Mouse (Mus musculus): ENCODE measurements around the gene Anxa5. TPM values are rescaled to one million over a fixed set of nuclear protein-coding genes. Genes with fewer than 3 reads are reported as not detected.

Anxa5 gene
- 211 and 212 TPM in 2 replicates for polyA plus RNA-seq (2015; fragmentation: Nextera tagmentation; extraction: Ambion mirVana)

- peak within 1 kb of the TSS; percentile 57 for H3K4me3 ChIP-seq
- peaks cover 18% of the 10 kb centered on the region for H3K4me1 ChIP-seq (replicated peaks)
- H3K27ac ChIP-seq (replicated peaks) = peak within 1 kb of the TSS; percentile 68
- 1% methylated on average over 32 of the region's 32 CpGs for WGBS
- peak; percentile 96 for ATAC-seq (ENCODE audit: low read depth)
- no peaks in the 10 kb centered on the region for H3K27me3 ChIP-seq
- no peaks in the 10 kb centered on the region for H3K9me3 ChIP-seq
- peak within 1 kb of the TSS; percentile 74 for H3K9ac ChIP-seq
- no peaks in the 10 kb centered on the region for H3K36me3 ChIP-seq
- peak within 1 kb of the TSS; percentile 79 for H3K4me2 ChIP-seq
Measured at GRCm38 (mm10) chr3:36475532-36476087, at the start of gene Anxa5, which contains the start of gene 1810062G17Rik. Gene Anxa5, minus strand, starts transcription at chr3:36475894. Gene 1810062G17Rik, plus strand, starts transcription at chr3:36475937.

GRCm38 (mm10) chr3:36524466-36524865 lies 48.8 kb upstream of the Anxa5 start:
- Histone ChIP-seq H3K9ac (no peak overlapping the region), H3K4me1 (replicated peaks) (peaks cover 12% of the 10 kb centered on the region), H3K27me3 (peaks cover 36% of the 10 kb centered on the region), H3K9me3 (no peaks in the 10 kb centered on the region), H3K4me2 (no peak overlapping the region), H3K27ac (replicated peaks) (no peak overlapping the region), H3K4me3 (no peak overlapping the region), H3K36me3 (no peaks in the 10 kb centered on the region)
- no peak for ATAC-seq (ENCODE audit: low read depth)
- 82% methylated on average over 3 of the region's 3 CpGs for WGBS

- Histone ChIP-seq H3K4me2 (peak overlapping the region; percentile 97), H3K36me3 (no peaks in the 10 kb centered on the region), H3K27ac (replicated peaks) (no peak overlapping the region), H3K9ac (no peak overlapping the region), H3K9me3 (no peaks in the 10 kb centered on the region), H3K27me3 (peaks cover 42% of the 10 kb centered on the region), H3K4me1 (replicated peaks) (peaks cover 12% of the 10 kb centered on the region), H3K4me3 (no peak overlapping the region)
- WGBS = 4% methylated on average over 4 of the region's 4 CpGs
- no peak for ATAC-seq (ENCODE audit: low read depth)
Measured at GRCm38 (mm10) chr3:36522137-36522536, 46.4 kb upstream of the Anxa5 start.

GRCm38 (mm10) chr3:36521073-36522060 lies 45.7 kb upstream of the Anxa5 start, which contains the start of gene Gm11549:
Gene Gm11549, minus strand, starts transcription at chr3:36521813.
- under 1% methylated on average over 51 of the region's 51 CpGs for WGBS
- peaks cover 42% of the 10 kb centered on the region for H3K27me3 ChIP-seq
- peak; percentile 89 for ATAC-seq (ENCODE audit: low read depth)
- H3K4me3 ChIP-seq = peak within 1 kb of the TSS; percentile 56
- H3K4me1 ChIP-seq (replicated peaks) = peaks cover 12% of the 10 kb centered on the region
- H3K9me3 ChIP-seq = no peaks in the 10 kb centered on the region
- H3K36me3 ChIP-seq = no peaks in the 10 kb centered on the region
- H3K4me2 ChIP-seq = peak within 1 kb of the TSS; percentile 97
- H3K9ac ChIP-seq = peak within 1 kb of the TSS; percentile 71
- H3K27ac ChIP-seq (replicated peaks) = no peak within 1 kb of the TSS

GRCm38 (mm10) chr3:36516196-36516595 lies 40.5 kb upstream of the Anxa5 start:
- Histone ChIP-seq H3K9me3 (no peaks in the 10 kb centered on the region), H3K27me3 (peaks cover 22% of the 10 kb centered on the region), H3K4me1 (replicated peaks) (peaks cover 7% of the 10 kb centered on the region), H3K36me3 (no peaks in the 10 kb centered on the region), H3K4me3 (no peak overlapping the region), H3K4me2 (no peak overlapping the region), H3K9ac (no peak overlapping the region), H3K27ac (replicated peaks) (no peak overlapping the region)
- WGBS = 91% methylated on average over 9 of the region's 9 CpGs
- ATAC-seq (ENCODE audit: low read depth) = no peak

GRCm38 (mm10) chr3:36511491-36511890 lies 35.8 kb upstream of the Anxa5 start:
- Histone ChIP-seq H3K4me1 (replicated peaks) (no peaks in the 10 kb centered on the region), H3K36me3 (no peaks in the 10 kb centered on the region), H3K4me2 (no peak overlapping the region), H3K4me3 (no peak overlapping the region), H3K9ac (no peak overlapping the region), H3K27me3 (no peaks in the 10 kb centered on the region), H3K27ac (replicated peaks) (no peak overlapping the region), H3K9me3 (no peaks in the 10 kb centered on the region)
- ATAC-seq (ENCODE audit: low read depth) = no peak
- 90% methylated on average over 6 of the region's 6 CpGs for WGBS

- no peak for ATAC-seq (ENCODE audit: low read depth)
- 68% methylated on average over 10 of the region's 10 CpGs for WGBS
- Histone ChIP-seq H3K4me2 (no peak overlapping the region), H3K27me3 (no peaks in the 10 kb centered on the region), H3K4me1 (replicated peaks) (no peaks in the 10 kb centered on the region), H3K36me3 (no peaks in the 10 kb centered on the region), H3K27ac (replicated peaks) (no peak overlapping the region), H3K4me3 (no peak overlapping the region), H3K9me3 (no peaks in the 10 kb centered on the region), H3K9ac (no peak overlapping the region)
Measured at GRCm38 (mm10) chr3:36505809-36506735, 30.4 kb upstream of the Anxa5 start.

- H3K9me3 ChIP-seq = no peaks in the 10 kb centered on the region
- no peak for ATAC-seq (ENCODE audit: low read depth)
Measured at GRCm38 (mm10) chr3:36505306-36505705, 29.6 kb upstream of the Anxa5 start.

GRCm38 (mm10) chr3:36501546-36501945 lies 25.9 kb upstream of the Anxa5 start:
- no peak overlapping the region for H3K27ac ChIP-seq (replicated peaks)
- no peaks in the 10 kb centered on the region for H3K9me3 ChIP-seq
- 78% methylated on average over 7 of the region's 7 CpGs for WGBS
- no peak for ATAC-seq (ENCODE audit: low read depth)
- no peak overlapping the region for H3K4me3 ChIP-seq
- H3K4me2 ChIP-seq = no peak overlapping the region
- H3K4me1 ChIP-seq (replicated peaks) = no peaks in the 10 kb centered on the region
- H3K36me3 ChIP-seq = no peaks in the 10 kb centered on the region
- peaks cover under 1% of the 10 kb centered on the region; the same call in 1 of the 2 replicates for H3K27me3 ChIP-seq
- no peak overlapping the region for H3K9ac ChIP-seq

More at GRCm38 (mm10) chr3:36505306-36505705, 29.6 kb upstream of the Anxa5 start:
- WGBS = 81% methylated on average over 8 of the region's 8 CpGs
- no peaks in the 10 kb centered on the region for H3K36me3 ChIP-seq
- no peak overlapping the region for H3K4me3 ChIP-seq
- H3K27ac ChIP-seq (replicated peaks) = no peak overlapping the region
- no peaks in the 10 kb centered on the region for H3K4me1 ChIP-seq (replicated peaks)
- no peak overlapping the region for H3K9ac ChIP-seq
- no peak overlapping the region for H3K4me2 ChIP-seq
- H3K27me3 ChIP-seq = no peaks in the 10 kb centered on the region

- no peaks in the 10 kb centered on the region for H3K4me1 ChIP-seq (replicated peaks)
- H3K4me2 ChIP-seq = no peak overlapping the region
- H3K9ac ChIP-seq = no peak overlapping the region
- H3K4me3 ChIP-seq = no peak overlapping the region
- no peak overlapping the region for H3K27ac ChIP-seq (replicated peaks)
- H3K9me3 ChIP-seq = no peaks in the 10 kb centered on the region
- ATAC-seq (ENCODE audit: low read depth) = no peak
- 86% methylated on average over 8 of the region's 8 CpGs for WGBS
- H3K27me3 ChIP-seq = peaks cover 4% of the 10 kb centered on the region; the same call in 1 of the 2 replicates
- no peaks in the 10 kb centered on the region for H3K36me3 ChIP-seq
Measured at GRCm38 (mm10) chr3:36500976-36501375, 25.3 kb upstream of the Anxa5 start.

GRCm38 (mm10) chr3:36499418-36499817 lies 23.7 kb upstream of the Anxa5 start:
- WGBS = 96% methylated on average over 7 of the region's 7 CpGs
- Histone ChIP-seq H3K27me3 (peaks cover 4% of the 10 kb centered on the region; the same call in 1 of the 2 replicates), H3K4me3 (no peak overlapping the region), H3K27ac (replicated peaks) (no peak overlapping the region), H3K4me1 (replicated peaks) (0 out of 2 replicates have a peak, but pooled peaks cover 4% of the 10 kb centered on the region), H3K4me2 (no peak overlapping the region), H3K9ac (no peak overlapping the region), H3K36me3 (no peaks in the 10 kb centered on the region), H3K9me3 (no peaks in the 10 kb centered on the region)
- no peak for ATAC-seq (ENCODE audit: low read depth)
